Mouse (Mus musculus) forebrain, embryonic 14.5 days (tissue): ENCODE measurements at regions not wholly inside any gene's neighbourhood (a gene's known extent, or its start where the extent isn't known, plus 50 kb on each side); places are given as distances from the start of the nearest gene placed in this dataset.

Experiments
- ATAC-seq: fragments of 200-750 bp; cut with Nextera tagmentation; 2 replicates; pipeline ENCODE4 v1.8.0; 2017; ENCODE audit warnings: mild to moderate bottlenecking, moderate library complexity
- DNase-seq: peaks from one replicate; pipeline ENCODE4 v3.0.0-alpha.2; 2015; ENCODE audit warnings: low spot score
- H3K27ac ChIP-seq: fragments of 300-500 bp; sonication (generic); 2 replicates; pipeline ENCODE4 v1.5.1; 2014; ENCODE audit warnings: low read depth, mild to moderate bottlenecking, control low read depth, low read length, moderate library complexity
- H3K27me3 ChIP-seq: fragments of 300-500 bp; sonication (generic); replicated peaks from 2 replicates; pipeline ENCODE4 v1.6.1; 2014; ENCODE audit warnings: low read length, control low read depth, mixed read lengths; ENCODE audit not compliant: control insufficient read depth, insufficient read depth
- H3K36me3 ChIP-seq: fragments of 300-500 bp; sonication (generic); 2 replicates; pipeline ENCODE4 v1.6.1; 2014; ENCODE audit warnings: low read length, control low read depth; ENCODE audit not compliant: control insufficient read depth, insufficient read depth
- H3K4me1 ChIP-seq: fragments of 300-500 bp; sonication (generic); 2 replicates; pipeline ENCODE4 v1.6.1; 2014; ENCODE audit warnings: antibody characterized with exemption, low read length, control low read depth; ENCODE audit not compliant: control insufficient read depth, insufficient read depth
- H3K4me2 ChIP-seq: fragments of 300-500 bp; sonication (generic); 2 replicates; pipeline ENCODE4 v1.6.1; 2014; ENCODE audit warnings: mild to moderate bottlenecking, control low read depth, low read length
- H3K4me3 ChIP-seq: fragments of 300-500 bp; sonication (generic); 2 replicates; pipeline ENCODE4 v1.5.1; 2014; ENCODE audit warnings: low read depth, low read length, control low read depth
- H3K9ac ChIP-seq: fragments of 300-500 bp; sonication (generic); 2 replicates; pipeline ENCODE4 v1.6.1; 2014; ENCODE audit warnings: mild to moderate bottlenecking, low read length, control low read depth, moderate library complexity
- H3K9me3 ChIP-seq: fragments of 300-500 bp; sonication (generic); replicated peaks from 2 replicates; pipeline ENCODE4 v1.6.1; 2016; ENCODE audit warnings: low read length, control low read depth, mixed read lengths; ENCODE audit not compliant: control insufficient read depth
- WGBS: fragments of 180-500 bp; shearing (Covaris S2); extraction: QIAGEN DNeasy Blood & Tissue Kit; methylation state at CpG from one replicate; pipeline ENCODE4 v1.1.7; 2014; 5-methylcytosine and 5-hydroxymethylcytosine counted together

- Histone ChIP-seq H3K4me2 (no peak overlapping the region), H3K4me3 (no peak overlapping the region), H3K9ac (no peak overlapping the region), H3K27me3 (no peaks in the 10 kb centered on the region), H3K9me3 (no peaks in the 10 kb centered on the region; the same call in 1 of the 2 replicates), H3K4me1 (no peaks in the 10 kb centered on the region), H3K27ac (no peak overlapping the region), H3K36me3 (no peaks in the 10 kb centered on the region)
- 24% methylated on average over 6 of the region's 6 CpGs for WGBS
- DNase-seq (peak; percentile 48), ATAC-seq (peak; percentile 62)
Observed at GRCm38 (mm10) chr3:149720306-149720705, 730.0 kb upstream of the Adgrl2 start.

DNA sequence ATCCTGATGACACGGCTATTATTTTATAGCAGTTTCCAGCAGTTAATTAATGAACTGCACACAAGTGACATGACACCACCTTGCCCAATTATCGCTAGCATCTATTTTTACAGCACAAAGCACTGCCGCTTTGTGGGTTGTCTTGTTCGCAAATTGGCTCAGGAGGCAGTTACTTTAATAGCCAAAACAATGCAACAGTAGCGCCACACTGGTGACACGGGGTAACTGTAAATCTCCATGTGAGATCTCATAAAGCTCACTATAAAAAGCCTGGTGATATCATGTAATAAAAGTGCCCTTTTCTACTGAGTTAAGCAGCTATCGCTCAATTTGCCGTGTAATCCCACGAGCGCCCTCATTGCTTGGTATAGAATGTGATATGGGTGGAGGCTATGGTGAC lies 715.4 kb upstream of the Adgrl2 start:
- Histone ChIP-seq H3K9me3 (no peaks in the 10 kb centered on the region), H3K36me3 (no peaks in the 10 kb centered on the region), H3K27ac (no peak overlapping the region), H3K9ac (no peak overlapping the region), H3K4me3 (peak overlapping the region; percentile 13; the same call in 1 of the 2 replicates), H3K4me1 (no peaks in the 10 kb centered on the region), H3K4me2 (peak overlapping the region; percentile 35), H3K27me3 (no peaks in the 10 kb centered on the region)
- ATAC-seq (peak; percentile 57), DNase-seq (peak; percentile 65)
- WGBS, result 47% methylated on average over 10 of the region's 10 CpGs

DNA sequence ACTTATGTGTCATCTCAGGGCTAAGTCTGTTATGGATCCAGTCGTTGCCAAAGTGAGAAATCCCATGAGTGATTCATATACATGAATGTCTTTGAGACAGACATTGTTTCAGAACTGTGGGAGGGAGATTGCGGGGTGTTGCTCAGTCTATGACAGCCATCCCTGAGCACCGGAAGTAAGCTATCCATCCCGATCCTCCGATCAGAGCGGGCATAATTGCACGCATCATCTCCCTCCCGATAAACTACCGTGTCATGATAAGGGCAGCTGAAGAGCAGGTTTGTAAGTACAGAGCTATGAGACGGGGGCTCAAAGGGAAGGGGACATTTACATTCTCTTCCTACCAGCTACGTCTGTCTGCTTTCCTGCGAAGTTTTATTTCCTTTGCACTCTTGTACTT lies 715.0 kb upstream of the Adgrl2 start:
- H3K9me3 ChIP-seq, result no peaks in the 10 kb centered on the region
- 74% methylated on average over 12 of the region's 12 CpGs for WGBS
- ATAC-seq, result peak; percentile 52; the same call in 1 of the 2 replicates
- H3K36me3 ChIP-seq, result no peaks in the 10 kb centered on the region
- H3K27me3 ChIP-seq, result no peaks in the 10 kb centered on the region
- peak overlapping the region; percentile 35 for H3K4me2 ChIP-seq
- H3K9ac ChIP-seq, result no peak overlapping the region
- H3K27ac ChIP-seq, result no peak overlapping the region
- H3K4me1 ChIP-seq, result no peaks in the 10 kb centered on the region
- H3K4me3 ChIP-seq, result peak overlapping the region; percentile 13; the same call in 1 of the 2 replicates
- no peak for DNase-seq

DNA sequence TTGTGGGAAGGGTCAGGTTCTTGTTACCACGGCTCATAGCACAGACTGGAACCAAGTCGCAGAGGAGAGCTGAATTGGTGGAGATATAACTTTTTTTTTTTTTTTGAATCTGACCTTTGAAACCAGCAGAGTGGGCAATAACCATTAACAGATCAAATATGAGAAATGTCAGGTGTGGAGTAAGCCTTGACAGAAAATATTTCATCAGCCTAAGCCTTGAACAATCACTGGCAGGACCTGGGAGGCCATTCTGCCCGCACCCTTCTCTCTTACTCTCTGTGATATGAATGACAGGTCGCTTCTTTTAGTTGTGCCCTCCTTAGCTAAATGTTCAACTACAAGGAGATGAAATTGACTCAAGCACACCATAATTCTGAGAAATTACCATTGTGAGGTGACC lies 714.1 kb upstream of the Adgrl2 start:
- Histone ChIP-seq H3K27ac (no peak overlapping the region), H3K36me3 (no peaks in the 10 kb centered on the region), H3K9ac (no peak overlapping the region), H3K4me2 (no peak overlapping the region), H3K4me3 (no peak overlapping the region), H3K4me1 (no peaks in the 10 kb centered on the region), H3K9me3 (no peaks in the 10 kb centered on the region), H3K27me3 (no peaks in the 10 kb centered on the region)
- DNase-seq (no peak), ATAC-seq (no peak)
- 96% methylated on average over 4 of the region's 4 CpGs for WGBS

DNA sequence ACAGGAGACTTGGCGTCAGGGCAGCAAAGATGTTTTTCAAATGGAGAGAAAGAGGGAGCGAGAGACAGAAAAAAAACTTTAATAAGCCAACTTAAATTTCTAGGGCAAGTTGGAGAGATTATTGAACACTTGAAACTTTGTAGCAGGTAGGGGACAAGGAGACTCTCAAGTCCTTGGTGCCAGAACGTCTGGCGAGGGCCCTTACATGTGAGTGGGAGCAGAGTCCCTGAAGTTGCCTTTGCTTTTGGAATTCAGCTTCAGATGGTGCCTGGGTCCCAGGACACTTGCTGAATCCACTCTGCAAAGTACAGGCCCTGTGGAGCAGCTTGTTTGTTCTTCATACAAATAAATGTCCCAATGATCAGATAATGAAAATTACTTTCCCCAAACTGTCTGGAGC lies 693.2 kb upstream of the Adgrl2 start:
- WGBS, result 70% methylated on average over 4 of the region's 4 CpGs

GRCm38 (mm10) chr3:149682246-149682645 lies 691.9 kb upstream of the Adgrl2 start:
- Histone ChIP-seq H3K4me1 (no peaks in the 10 kb centered on the region), H3K27ac (no peak overlapping the region), H3K4me3 (no peak overlapping the region), H3K4me2 (no peak overlapping the region), H3K9ac (no peak overlapping the region), H3K36me3 (no peaks in the 10 kb centered on the region), H3K27me3 (no peaks in the 10 kb centered on the region), H3K9me3 (no peaks in the 10 kb centered on the region)
- WGBS, result 89% methylated on average over 5 of the region's 5 CpGs
- DNase-seq (no peak), ATAC-seq (no peak)

More for the DNA sequence above, 693.2 kb upstream of the Adgrl2 start:
- Histone ChIP-seq H3K4me1 (no peaks in the 10 kb centered on the region), H3K4me3 (no peak overlapping the region), H3K27ac (no peak overlapping the region), H3K9me3 (no peaks in the 10 kb centered on the region), H3K4me2 (no peak overlapping the region), H3K36me3 (no peaks in the 10 kb centered on the region), H3K9ac (no peak overlapping the region), H3K27me3 (no peaks in the 10 kb centered on the region)
- DNase-seq (no peak), ATAC-seq (no peak)

- no peak overlapping the region for H3K27ac ChIP-seq
- no peak; the same call in 1 of the 2 replicates for ATAC-seq
- no peak overlapping the region for H3K4me2 ChIP-seq
- no peaks in the 10 kb centered on the region for H3K36me3 ChIP-seq
- no peaks in the 10 kb centered on the region for H3K27me3 ChIP-seq
- H3K9me3 ChIP-seq, result no peaks in the 10 kb centered on the region
- no peak for DNase-seq
- H3K4me1 ChIP-seq, result no peaks in the 10 kb centered on the region
- no peak overlapping the region for H3K4me3 ChIP-seq
- no peak overlapping the region for H3K9ac ChIP-seq
Observed at GRCm38 (mm10) chr3:149673926-149674325, 683.6 kb upstream of the Adgrl2 start.

DNA sequence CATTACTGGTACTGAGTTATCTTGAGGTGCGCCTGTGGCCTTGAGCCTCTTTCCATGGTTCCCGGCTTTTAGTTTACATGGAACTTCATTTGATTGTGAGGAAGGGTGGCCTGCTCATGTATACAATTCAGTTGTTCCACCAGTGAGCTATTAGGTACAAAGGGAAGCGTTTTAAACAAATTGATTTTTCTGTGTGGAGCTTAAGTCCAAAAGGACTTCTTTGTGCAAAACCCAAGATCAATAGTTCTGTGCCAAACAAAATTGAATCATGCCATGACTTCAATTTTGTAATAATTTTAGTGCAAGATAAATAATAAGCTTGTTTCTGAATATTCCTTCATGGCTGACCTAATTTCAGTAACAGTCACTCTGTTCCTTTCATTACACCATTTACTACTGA lies 674.3 kb upstream of the Adgrl2 start:
- WGBS, result 89% methylated on average over 3 of the region's 3 CpGs
- Histone ChIP-seq H3K9me3 (no peaks in the 10 kb centered on the region), H3K27ac (no peak overlapping the region), H3K27me3 (no peaks in the 10 kb centered on the region), H3K4me1 (no peaks in the 10 kb centered on the region), H3K36me3 (no peaks in the 10 kb centered on the region), H3K9ac (no peak overlapping the region), H3K4me3 (no peak overlapping the region), H3K4me2 (no peak overlapping the region)
- ATAC-seq (no peak), DNase-seq (no peak)

GRCm38 (mm10) chr3:149638324-149638723 lies 648.0 kb upstream of the Adgrl2 start:
- Histone ChIP-seq H3K27ac (no peak overlapping the region), H3K4me2 (no peak overlapping the region), H3K4me1 (no peaks in the 10 kb centered on the region), H3K36me3 (no peaks in the 10 kb centered on the region), H3K9me3 (no peaks in the 10 kb centered on the region), H3K4me3 (no peak overlapping the region), H3K27me3 (no peaks in the 10 kb centered on the region), H3K9ac (no peak overlapping the region)
- DNase-seq (no peak), ATAC-seq (no peak)
- WGBS, result 80% methylated on average over 2 of the region's 2 CpGs
